Mouse (Mus musculus): ENCODE measurements around the gene Capg. TPM values are rescaled to one million over a fixed set of nuclear protein-coding genes. Genes with fewer than 3 reads are reported as not detected.
A peak's percentile ranks its signal among the peaks of the same experiment; 100 is the strongest.

Gene Capg
- polyA plus RNA-seq, 1 experiment from 2014 or later: 120 TPM

GRCm38 (mm10) chr6:72534035-72534809 lies 10.0 kb upstream of the Capg start:
- 41% methylated on average over 9 of the region's 9 CpGs for WGBS
- H3K9me3 ChIP-seq (ENCODE audit: control insufficient read depth, low read length): no peaks in the 10 kb centered on the region
- ATAC-seq (ENCODE audit: low FRiP score, low TSS enrichment) (peak; percentile 30; the same call in 1 of the 2 replicates), DNase-seq (ENCODE audit: low spot score) (peak; percentile 58)
- H3K4me2 ChIP-seq (replicated peaks; ENCODE audit: low read depth): no peak overlapping the region
- peak; percentile 99 for TF ChIP-seq CTCF (IDR thresholded peaks at IDR 0.05; ENCODE audit: low read depth)
- no peak for TF ChIP-seq EP300 (optimal IDR thresholded peaks at IDR 0.05)
- H3K36me3 ChIP-seq (ENCODE audit: control insufficient read depth, insufficient read depth, low read length): no peaks in the 10 kb centered on the region
- H3K27me3 ChIP-seq (ENCODE audit: control insufficient read depth, insufficient read depth, low read length): no peaks in the 10 kb centered on the region
- H3K4me1 ChIP-seq (replicated peaks; ENCODE audit: control insufficient read depth, insufficient read depth): peaks cover 5% of the 10 kb centered on the region; the same call in 1 of the 2 replicates
- no peak overlapping the region for H3K9ac ChIP-seq (ENCODE audit: low read length)
- H3K4me3 ChIP-seq (ENCODE audit: low read depth, low read length): no peak overlapping the region
- H3K27ac ChIP-seq (replicated peaks): no peak overlapping the region

GRCm38 (mm10) chr6:72535165-72535564 lies 9.0 kb upstream of the Capg start:
- Histone ChIP-seq H3K9me3 (ENCODE audit: control insufficient read depth, low read length) (no peaks in the 10 kb centered on the region), H3K36me3 (ENCODE audit: control insufficient read depth, insufficient read depth, low read length) (no peaks in the 10 kb centered on the region), H3K4me3 (ENCODE audit: low read depth, low read length) (no peak overlapping the region), H3K4me1 (replicated peaks; ENCODE audit: control insufficient read depth, insufficient read depth) (peaks cover 5% of the 10 kb centered on the region; the same call in 1 of the 2 replicates), H3K9ac (ENCODE audit: low read length) (no peak overlapping the region), H3K27me3 (ENCODE audit: control insufficient read depth, insufficient read depth, low read length) (no peaks in the 10 kb centered on the region), H3K4me2 (replicated peaks; ENCODE audit: low read depth) (0 out of 2 replicates have a peak overlapping the region, but pooled peaks have one; percentile 1), H3K27ac (replicated peaks) (0 out of 2 replicates have a peak overlapping the region, but pooled peaks have one; percentile 14)
- WGBS: 3% methylated on average over 9 of the region's 9 CpGs
- no peak for TF ChIP-seq EP300 (optimal IDR thresholded peaks at IDR 0.05)
- TF ChIP-seq CTCF (IDR thresholded peaks at IDR 0.05; ENCODE audit: low read depth): peak; percentile 97
- DNase-seq (ENCODE audit: low spot score) (peak; percentile 88), ATAC-seq (ENCODE audit: low FRiP score, low TSS enrichment) (no peak)

- ATAC-seq (ENCODE audit: low FRiP score, low TSS enrichment): no peak
- DNase-seq (ENCODE audit: low spot score): no peak
- H3K36me3 ChIP-seq (ENCODE audit: control insufficient read depth, insufficient read depth, low read length): no peaks in the 10 kb centered on the region
- H3K4me3 ChIP-seq (ENCODE audit: low read depth, low read length): peak overlapping the region; percentile 46
- no peaks in the 10 kb centered on the region for H3K9me3 ChIP-seq (ENCODE audit: control insufficient read depth, low read length)
- peak overlapping the region; percentile 76 for H3K27ac ChIP-seq (replicated peaks)
- no peaks in the 10 kb centered on the region for H3K27me3 ChIP-seq (ENCODE audit: control insufficient read depth, insufficient read depth, low read length)
- H3K4me1 ChIP-seq (replicated peaks; ENCODE audit: control insufficient read depth, insufficient read depth): peaks cover 5% of the 10 kb centered on the region; the same call in 1 of the 2 replicates
- H3K9ac ChIP-seq (ENCODE audit: low read length): peak overlapping the region; percentile 55
- WGBS: 49% methylated on average over 10 of the region's 10 CpGs
- H3K4me2 ChIP-seq (replicated peaks; ENCODE audit: low read depth): peak overlapping the region; percentile 78
- TF ChIP-seq EP300 (optimal IDR thresholded peaks at IDR 0.05): no peak
- TF ChIP-seq CTCF (IDR thresholded peaks at IDR 0.05; ENCODE audit: low read depth): no peak
Measured at GRCm38 (mm10) chr6:72537998-72538500, 6.1 kb upstream of the Capg start.

- Histone ChIP-seq H3K9me3 (ENCODE audit: control insufficient read depth, low read length) (no peaks in the 10 kb centered on the region), H3K4me1 (replicated peaks; ENCODE audit: control insufficient read depth, insufficient read depth) (peaks cover 5% of the 10 kb centered on the region; the same call in 1 of the 2 replicates), H3K4me2 (replicated peaks; ENCODE audit: low read depth) (peak overlapping the region; percentile 78), H3K27ac (replicated peaks) (peak overlapping the region; percentile 76), H3K36me3 (ENCODE audit: control insufficient read depth, insufficient read depth, low read length) (no peaks in the 10 kb centered on the region), H3K9ac (ENCODE audit: low read length) (peak overlapping the region; percentile 55), H3K27me3 (ENCODE audit: control insufficient read depth, insufficient read depth, low read length) (no peaks in the 10 kb centered on the region), H3K4me3 (ENCODE audit: low read depth, low read length) (peak overlapping the region; percentile 46)
- TF ChIP-seq CTCF (IDR thresholded peaks at IDR 0.05; ENCODE audit: low read depth) (peak; percentile 44), EP300 (optimal IDR thresholded peaks at IDR 0.05) (no peak)
- DNase-seq (ENCODE audit: low spot score) (peak; percentile 91), ATAC-seq (ENCODE audit: low FRiP score, low TSS enrichment) (peak; percentile 97)
- 2% methylated on average over 16 of the region's 16 CpGs for WGBS
Measured at GRCm38 (mm10) chr6:72538562-72539031, 5.6 kb upstream of the Capg start.

- peaks cover 2% of the 10 kb centered on the region; the same call in 1 of the 2 replicates for H3K4me1 ChIP-seq (replicated peaks; ENCODE audit: control insufficient read depth, insufficient read depth)
- H3K27ac ChIP-seq (replicated peaks): no peak overlapping the region
- no peaks in the 10 kb centered on the region for H3K9me3 ChIP-seq (ENCODE audit: control insufficient read depth, low read length)
- H3K36me3 ChIP-seq (ENCODE audit: control insufficient read depth, insufficient read depth, low read length): no peaks in the 10 kb centered on the region
- no peak for DNase-seq (ENCODE audit: low spot score)
- no peaks in the 10 kb centered on the region for H3K27me3 ChIP-seq (ENCODE audit: control insufficient read depth, insufficient read depth, low read length)
- no peak overlapping the region for H3K9ac ChIP-seq (ENCODE audit: low read length)
- no peak overlapping the region for H3K4me2 ChIP-seq (replicated peaks; ENCODE audit: low read depth)
- WGBS: 78% methylated on average over 12 of the region's 12 CpGs
- H3K4me3 ChIP-seq (ENCODE audit: low read depth, low read length): no peak overlapping the region
- no peak for ATAC-seq (ENCODE audit: low FRiP score, low TSS enrichment)
- TF ChIP-seq CTCF (IDR thresholded peaks at IDR 0.05; ENCODE audit: low read depth) (no peak), EP300 (optimal IDR thresholded peaks at IDR 0.05) (no peak)
Measured at GRCm38 (mm10) chr6:72543265-72543850, 833 bp upstream of the Capg start.

Measured in stomach, postnatal 0 days (tissue).